Mouse (Mus musculus) lung, postnatal 0 days (tissue): ENCODE measurements around the gene Olfr624. TPM values are rescaled to one million over a fixed set of nuclear protein-coding genes. Genes with fewer than 3 reads are reported as not detected.
A peak's percentile ranks its signal among the peaks of the same experiment; 100 is the strongest.
"Not testable (repeated sequence)": the region's sequence is repeated elsewhere in the genome, so short reads cannot be mapped to it uniquely, and the experiment has no call there.

ENCODE experiments used
- ATAC-seq: fragments of 200-750 bp; cut with Nextera tagmentation; 2 replicates; pipeline ENCODE4 v1.8.0; 2017; ENCODE audit warnings: moderate library complexity
- DNase-seq: peaks from one replicate; pipeline ENCODE4 v3.0.0-alpha.2; 2016; ENCODE audit warnings: low spot score
- H3K27ac ChIP-seq: fragments of 300-500 bp; sonication (generic); 2 replicates; pipeline ENCODE4 v1.5.1; 2014; ENCODE audit warnings: antibody characterized with exemption, mild to moderate bottlenecking, low read length, mixed read lengths
- H3K27me3 ChIP-seq: fragments of 300-500 bp; sonication (generic); replicated peaks from 2 replicates; pipeline ENCODE4 v1.6.1; 2014; ENCODE audit warnings: low read length, mixed read lengths; ENCODE audit not compliant: insufficient read depth
- H3K36me3 ChIP-seq: fragments of 300-500 bp; sonication (generic); 2 replicates; pipeline ENCODE4 v1.6.1; 2014; ENCODE audit warnings: low read length, mixed read lengths; ENCODE audit not compliant: insufficient read depth
- H3K4me1 ChIP-seq: fragments of 300-500 bp; sonication (generic); 2 replicates; pipeline ENCODE4 v1.6.1; 2014; ENCODE audit warnings: antibody characterized with exemption, low read depth, low read length, mixed read lengths; ENCODE audit not compliant: insufficient read depth
- H3K4me2 ChIP-seq: fragments of 300-500 bp; sonication (generic); replicated peaks from 2 replicates; pipeline ENCODE4 v1.6.1; 2014; ENCODE audit warnings: low read depth, mild to moderate bottlenecking, low read length, moderate library complexity, mixed read lengths
- H3K4me3 ChIP-seq: fragments of 300-500 bp; sonication (generic); 2 replicates; pipeline ENCODE4 v1.5.1; 2014; ENCODE audit warnings: low read depth, low read length
- H3K9ac ChIP-seq: fragments of 300-500 bp; sonication (generic); replicated peaks from 2 replicates; pipeline ENCODE4 v1.6.1; 2014; ENCODE audit warnings: low read depth, mild to moderate bottlenecking
- H3K9me3 ChIP-seq: fragments of 300-500 bp; sonication (generic); 2 replicates; pipeline ENCODE4 v1.6.1; 2016; ENCODE audit warnings: low read length, mixed read lengths
- CTCF ChIP-seq: IDR thresholded peaks from 2 replicates; pipeline ENCODE4 v1.5.1; 2016; ENCODE audit warnings: antibody characterized with exemption, mild to moderate bottlenecking
- EP300 ChIP-seq: IDR thresholded peaks from 2 replicates; pipeline ENCODE4 v1.6.1; 2016; ENCODE audit warnings: antibody characterized with exemption, mild to moderate bottlenecking, control low read depth
- WGBS: fragments of 180-500 bp; shearing (Covaris S2); extraction: QIAGEN DNeasy Blood & Tissue Kit; methylation state at CpG from one replicate; pipeline ENCODE4 v1.1.7; 2014; 5-methylcytosine and 5-hydroxymethylcytosine counted together
- polyA plus RNA-seq: library from polyadenylated mRNA; unstranded; fragments of >200 nt; fragmentation: Nextera tagmentation; extraction: Ambion mirVana; gene quantifications from 2 replicates; pipeline ENCODE4 v1.2.1, GENCODE M21; 2015

Gene Olfr624
- polyA plus RNA-seq = 0.02 and 0.05 TPM in 2 replicates

- no peak within 1 kb of the TSS for H3K9ac ChIP-seq
- no peaks in the 10 kb centered on the region for H3K27me3 ChIP-seq
- ATAC-seq (no peak), DNase-seq (no peak)
- H3K36me3 ChIP-seq = no peaks in the 10 kb centered on the region
- 83% methylated on average over 2 of the region's 2 CpGs for WGBS
- no peaks in the 10 kb centered on the region for H3K4me1 ChIP-seq
- H3K4me2 ChIP-seq = no peak within 1 kb of the TSS
- H3K27ac ChIP-seq = no peak within 1 kb of the TSS
- no peak for TF ChIP-seq EP300
- TF ChIP-seq CTCF = no peak
- H3K4me3 ChIP-seq = no peak within 1 kb of the TSS
- no peaks in the 10 kb centered on the region for H3K9me3 ChIP-seq
These were observed at the start of gene Olfr624 for GRCm38 (mm10) chr7:103671091-103671490. Gene Olfr624, minus strand, starts transcription at chr7:103671191.

- not testable (repeated sequence) for H3K4me1 ChIP-seq, H3K27me3 ChIP-seq, DNase-seq, H3K9me3 ChIP-seq, ATAC-seq, H3K9ac ChIP-seq, H3K27ac ChIP-seq, H3K4me2 ChIP-seq, H3K4me3 ChIP-seq, H3K36me3 ChIP-seq
- WGBS = 89% methylated on average over 1 of the region's 1 CpGs
These were observed 45.4 kb upstream of the Olfr624 start for GRCm38 (mm10) chr7:103716398-103716797.

- Histone ChIP-seq H3K9ac (no peak within 1 kb of the TSS), H3K4me3 (no peak within 1 kb of the TSS), H3K4me1 (no peaks in the 10 kb centered on the region), H3K27me3 (no peaks in the 10 kb centered on the region), H3K9me3 (no peaks in the 10 kb centered on the region), H3K4me2 (no peak within 1 kb of the TSS), H3K27ac (no peak within 1 kb of the TSS), H3K36me3 (no peaks in the 10 kb centered on the region)
- no peak for TF ChIP-seq CTCF
- TF ChIP-seq EP300 = no peak
- DNase-seq (no peak), ATAC-seq (no peak)
These were observed 43.4 kb upstream of the Olfr624 start, which contains the start of gene Olfr243 for GRCm38 (mm10) chr7:103714371-103714770. Gene Olfr243, plus strand, starts transcription at chr7:103714671.

- H3K36me3 ChIP-seq = no peaks in the 10 kb centered on the region
- 34% methylated on average over 2 of the region's 2 CpGs for WGBS
- TF ChIP-seq CTCF = peak; percentile 21; the same call in 1 of the 2 replicates
- no peak for TF ChIP-seq EP300
- H3K27me3 ChIP-seq = no peaks in the 10 kb centered on the region
- H3K4me3 ChIP-seq = no peak overlapping the region
- H3K4me1 ChIP-seq = no peaks in the 10 kb centered on the region
- H3K9me3 ChIP-seq = no peaks in the 10 kb centered on the region
- no peak overlapping the region for H3K4me2 ChIP-seq
- no peak for ATAC-seq
- no peak overlapping the region for H3K9ac ChIP-seq
- no peak overlapping the region for H3K27ac ChIP-seq
- no peak for DNase-seq
These were observed 41.0 kb upstream of the Olfr624 start for GRCm38 (mm10) chr7:103712024-103712423.

- no peak for ATAC-seq
- 84% methylated on average over 4 of the region's 4 CpGs for WGBS
- TF ChIP-seq EP300 (no peak), CTCF (no peak)
These were observed 28.5 kb upstream of the Olfr624 start for GRCm38 (mm10) chr7:103699469-103699868.

GRCm38 (mm10) chr7:103682420-103682819 lies 11.4 kb upstream of the Olfr624 start, which contains the start of gene Olfr625-ps1:
Gene Olfr625-ps1, plus strand, starts transcription at chr7:103682720.
- Histone ChIP-seq H3K27me3 (no peaks in the 10 kb centered on the region), H3K9me3 (no peaks in the 10 kb centered on the region), H3K4me2 (no peak within 1 kb of the TSS), H3K27ac (no peak within 1 kb of the TSS), H3K36me3 (no peaks in the 10 kb centered on the region), H3K9ac (no peak within 1 kb of the TSS), H3K4me3 (no peak within 1 kb of the TSS), H3K4me1 (no peaks in the 10 kb centered on the region)
- DNase-seq (no peak), ATAC-seq (no peak)
- TF ChIP-seq EP300 = no peak
- no peak for TF ChIP-seq CTCF

More at GRCm38 (mm10) chr7:103699469-103699868, 28.5 kb upstream of the Olfr624 start:
- H3K27me3 ChIP-seq = no peaks in the 10 kb centered on the region
- H3K4me2 ChIP-seq = no peak overlapping the region
- H3K4me3 ChIP-seq = no peak overlapping the region
- no peaks in the 10 kb centered on the region for H3K36me3 ChIP-seq
- no peaks in the 10 kb centered on the region for H3K9me3 ChIP-seq
- no peak overlapping the region for H3K27ac ChIP-seq
- H3K4me1 ChIP-seq = no peaks in the 10 kb centered on the region
- H3K9ac ChIP-seq = no peak overlapping the region
- no peak for DNase-seq

GRCm38 (mm10) chr7:103663598-103663997 lies 7.4 kb downstream of the Olfr624 start, which contains the start of gene Olfr623:
Gene Olfr623, minus strand, starts transcription at chr7:103663698.
- Histone ChIP-seq H3K27ac (no peak within 1 kb of the TSS), H3K36me3 (no peaks in the 10 kb centered on the region), H3K4me1 (no peaks in the 10 kb centered on the region), H3K9ac (no peak within 1 kb of the TSS), H3K27me3 (no peaks in the 10 kb centered on the region), H3K4me3 (no peak within 1 kb of the TSS), H3K4me2 (no peak within 1 kb of the TSS), H3K9me3 (no peaks in the 10 kb centered on the region)
- ATAC-seq (no peak), DNase-seq (no peak)
- TF ChIP-seq EP300 (no peak), CTCF (no peak)
